Mouse (Mus musculus): ENCODE data around the gene Adamts9.

DNA sequence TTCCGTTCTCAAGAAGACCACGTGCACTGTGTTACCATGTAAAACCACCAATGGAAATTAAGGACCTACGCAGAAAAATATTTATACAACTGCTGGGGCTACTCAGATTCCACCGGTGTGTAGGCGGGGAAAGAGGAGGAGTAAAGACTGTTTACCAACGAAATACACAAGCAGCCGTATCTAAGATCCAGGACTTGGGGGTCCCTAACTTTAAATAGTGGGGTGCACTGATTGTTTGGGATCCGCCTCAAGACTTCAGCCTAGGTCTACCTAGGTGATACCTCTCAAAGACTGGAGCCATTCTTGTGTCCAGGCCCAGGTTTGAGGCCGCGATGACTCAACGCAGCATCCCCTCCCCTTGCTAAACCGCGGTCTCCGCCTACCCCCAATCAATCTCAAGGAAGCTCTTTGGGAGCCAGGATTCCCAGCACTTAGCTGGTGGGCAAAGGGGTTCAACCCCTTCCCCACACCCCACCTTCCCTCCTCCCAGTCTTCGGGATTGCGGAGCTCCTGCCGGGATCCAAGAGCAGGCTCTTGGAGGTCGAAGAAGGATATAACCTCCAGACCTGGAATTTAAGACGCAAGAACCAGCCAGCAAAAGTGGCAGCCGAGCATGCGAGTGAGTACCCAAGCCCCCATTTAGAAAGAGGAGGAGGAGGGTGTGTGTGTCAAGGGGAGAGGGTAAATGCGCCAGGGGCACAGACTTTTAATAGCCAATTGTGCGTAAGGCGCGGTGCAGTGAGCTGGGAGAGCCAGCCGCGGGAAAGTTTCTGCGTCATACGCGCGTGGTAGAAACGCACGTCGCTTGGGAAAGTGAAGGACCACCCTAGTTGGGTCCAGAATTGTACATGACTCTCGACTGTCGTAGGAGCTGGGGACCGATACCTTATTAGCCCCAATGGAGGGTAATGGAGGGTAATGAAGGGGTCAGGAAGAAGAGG is 2.8 kb downstream of the Adamts9 start:
- TF ChIP-seq CTCF (IDR thresholded peaks at IDR 0.05; ENCODE audit: low read depth, low read length), result no peak
- TF ChIP-seq GATA1 (IDR thresholded peaks at IDR 0.05; ENCODE audit: borderline replicate concordance, low read length), result no peak
- TF ChIP-seq TAL1 (conservative IDR thresholded peaks at IDR 0.05; ENCODE audit: low read depth, low read length), result no peak
- TF ChIP-seq POLR2AphosphoS5 (IDR thresholded peaks at IDR 0.05; ENCODE audit: insufficient replicate concordance, low read depth, low read length), result no peak
- TF ChIP-seq GATA2 (IDR thresholded peaks at IDR 0.05; ENCODE audit: borderline replicate concordance, low read depth, low read length), result no peak
